Mouse (Mus musculus): ENCODE results near the gene Nav2. TPM values are rescaled to one million over a fixed set of nuclear protein-coding genes. Genes with fewer than 3 reads are reported as not detected.

Gene Nav2
- total and polyA plus RNA-seq, 3 experiments: under 0.01 TPM; not detected in 2

GRCm38 (mm10) chr7:49597776-49598175 lies 689.3 kb downstream of the Nav2 start:
- no peaks in the 10 kb centered on the region for H3K36me3 ChIP-seq (replicated peaks in 1 of 2; ENCODE audit: control insufficient read depth in 1 of 2, insufficient read depth in 1 of 2, low read length in 1 of 2)
- H3K27ac ChIP-seq (ENCODE audit: insufficient read depth, low read depth): no peak overlapping the region

GRCm38 (mm10) chr7:49598225-49598624 lies 689.7 kb downstream of the Nav2 start:
- no peaks in the 10 kb centered on the region for H3K9me3 ChIP-seq (replicated peaks; ENCODE audit: low read length)
- in situ Hi-C loops (cut with MboI; ENCODE audit: low pct_ligation_motif_present, low pct_unique_long_range_greater_than_20kb, low sequenced_read_pairs): no loop called here
- no peak overlapping the region for H3K9ac ChIP-seq (ENCODE audit: insufficient read depth, low read depth)
- TF ChIP-seq ZNF384 (IDR thresholded peaks at IDR 0.05; ENCODE audit: low read depth, low read length) (no peak), MAFK (IDR thresholded peaks at IDR 0.05; ENCODE audit: insufficient replicate concordance, low read length) (no peak), PAX5 (IDR thresholded peaks at IDR 0.05; ENCODE audit: low read length) (no peak), KAT2A (IDR thresholded peaks at IDR 0.05; ENCODE audit: insufficient replicate concordance, low read length) (no peak), ETS1 (conservative IDR thresholded peaks at IDR 0.05; ENCODE audit: low read depth, low read length) (no peak), NRF1 (IDR thresholded peaks at IDR 0.05; ENCODE audit: low read depth, low read length) (no peak), MAZ (IDR thresholded peaks at IDR 0.05; ENCODE audit: low read depth, low read length) (no peak), CHD1 (IDR thresholded peaks at IDR 0.05; ENCODE audit: low read depth, low read length) (no peak), GABPA (IDR thresholded peaks at IDR 0.05; ENCODE audit: insufficient replicate concordance, low read depth, low read length) (no peak), ZKSCAN1 (IDR thresholded peaks at IDR 0.05; ENCODE audit: borderline replicate concordance, low read depth, low read length) (no peak), ZC3H11A (IDR thresholded peaks at IDR 0.05; ENCODE audit: low read depth, low read length) (no peak), CTCF (conservative IDR thresholded peaks at IDR 0.05 in 1 of 2, IDR thresholded peaks at IDR 0.05 in 1 of 2; ENCODE audit: low read depth in 2 of 2, low read length in 2 of 2) (no peak), IRF4 (IDR thresholded peaks at IDR 0.05; ENCODE audit: low read depth, low read length) (no peak), MEF2A (IDR thresholded peaks at IDR 0.05; ENCODE audit: borderline replicate concordance, low read depth, low read length) (no peak), JUND (conservative IDR thresholded peaks at IDR 0.05; ENCODE audit: low read depth, low read length) (no peak), TBP (conservative IDR thresholded peaks at IDR 0.05; ENCODE audit: low read depth, low read length) (no peak), ZMIZ1 (IDR thresholded peaks at IDR 0.05; ENCODE audit: low read depth, low read length) (no peak)
- H3K4me3 ChIP-seq (replicated peaks in 1 of 3; ENCODE audit: low read depth in 2 of 3, low read length in 2 of 3, poor library complexity in 1 of 3): no peak overlapping the region
- no peak for DNase-seq (ENCODE audit: extremely low read depth)
- H3K27ac ChIP-seq (ENCODE audit: insufficient read depth, low read depth): no peak overlapping the region
- no peak overlapping the region for H3K4me2 ChIP-seq (ENCODE audit: insufficient read depth, low read depth, poor library complexity, severe bottlenecking)
- no peaks in the 10 kb centered on the region for H3K79me2 ChIP-seq (replicated peaks; ENCODE audit: control insufficient read depth, extremely low read depth, insufficient read depth, poor library complexity, severe bottlenecking)
- peaks cover 0 to 25% of the 10 kb centered on the region in 2 experiments; a peak in 2 of 4 replicates for H3K4me1 ChIP-seq (ENCODE audit: control insufficient read depth in 1 of 2, insufficient read depth in 2 of 2)
- no peaks in the 10 kb centered on the region for H3K36me3 ChIP-seq (replicated peaks in 1 of 2; ENCODE audit: control insufficient read depth in 1 of 2, insufficient read depth in 1 of 2, low read length in 1 of 2)
- H3K27me3 ChIP-seq (replicated peaks): peaks cover 5% of the 10 kb centered on the region
- dilution Hi-C loops (cut with MboI; ENCODE audit: extremely low pct_ligation_motif_present, extremely low pct_unique_long_range_greater_than_20kb, low sequenced_read_pairs): no loop called here

More at GRCm38 (mm10) chr7:49597776-49598175, 689.3 kb downstream of the Nav2 start:
- no peak overlapping the region for H3K4me2 ChIP-seq (ENCODE audit: insufficient read depth, low read depth, poor library complexity, severe bottlenecking)
- dilution Hi-C loops (cut with MboI; ENCODE audit: extremely low pct_ligation_motif_present, extremely low pct_unique_long_range_greater_than_20kb, low sequenced_read_pairs) (no loop called here), in situ Hi-C loops (cut with MboI; ENCODE audit: low pct_ligation_motif_present, low pct_unique_long_range_greater_than_20kb, low sequenced_read_pairs) (no loop called here)
- peaks cover 5% of the 10 kb centered on the region for H3K27me3 ChIP-seq (replicated peaks)
- H3K79me2 ChIP-seq (replicated peaks; ENCODE audit: control insufficient read depth, extremely low read depth, insufficient read depth, poor library complexity, severe bottlenecking): no peaks in the 10 kb centered on the region
- no peak overlapping the region for H3K9ac ChIP-seq (ENCODE audit: insufficient read depth, low read depth)
- peaks cover 0 to 21% of the 10 kb centered on the region in 2 experiments; a peak in 2 of 4 replicates for H3K4me1 ChIP-seq (ENCODE audit: control insufficient read depth in 1 of 2, insufficient read depth in 2 of 2)
- no peaks in the 10 kb centered on the region for H3K9me3 ChIP-seq (replicated peaks; ENCODE audit: low read length)
- TF ChIP-seq NELFE (IDR thresholded peaks at IDR 0.05; ENCODE audit: low read depth, low read length): no peak
- no peak for TF ChIP-seq MAX (IDR thresholded peaks at IDR 0.05; ENCODE audit: low read length)
- TF ChIP-seq JUN (IDR thresholded peaks at IDR 0.05; ENCODE audit: insufficient read depth, low read depth, low read length): no peak
- TF ChIP-seq ZC3H11A (IDR thresholded peaks at IDR 0.05; ENCODE audit: low read depth, low read length): no peak
- TF ChIP-seq ELF1 (IDR thresholded peaks at IDR 0.05; ENCODE audit: low read depth, low read length): no peak
- no peak for TF ChIP-seq SIN3A (IDR thresholded peaks at IDR 0.05; ENCODE audit: low read length)
- no peak for TF ChIP-seq IRF4 (IDR thresholded peaks at IDR 0.05; ENCODE audit: low read depth, low read length)
- TF ChIP-seq ZNF384 (IDR thresholded peaks at IDR 0.05; ENCODE audit: low read depth, low read length): no peak
- TF ChIP-seq UBTF (IDR thresholded peaks at IDR 0.05; ENCODE audit: low read depth, low read length): no peak
- no peak for TF ChIP-seq MAFK (IDR thresholded peaks at IDR 0.05; ENCODE audit: insufficient replicate concordance, low read length)
- no peak for TF ChIP-seq PAX5 (IDR thresholded peaks at IDR 0.05; ENCODE audit: low read length)
- no peak for TF ChIP-seq E2F4 (IDR thresholded peaks at IDR 0.05; ENCODE audit: insufficient replicate concordance, low read depth, low read length)
- no peak for TF ChIP-seq MAZ (IDR thresholded peaks at IDR 0.05; ENCODE audit: low read depth, low read length)
- TF ChIP-seq EP300 (IDR thresholded peaks at IDR 0.05; ENCODE audit: low read length): no peak
- TF ChIP-seq CHD2 (IDR thresholded peaks at IDR 0.05; ENCODE audit: low read length): no peak
- no peak for TF ChIP-seq BHLHE40 (IDR thresholded peaks at IDR 0.05; ENCODE audit: low read depth, low read length)
- no peak for DNase-seq (ENCODE audit: extremely low read depth)
- no peak overlapping the region for H3K4me3 ChIP-seq (replicated peaks in 1 of 3; ENCODE audit: low read depth in 2 of 3, low read length in 2 of 3, poor library complexity in 1 of 3)
